Mouse (Mus musculus): ENCODE results near the gene Olfr1370. TPM values are rescaled to one million over a fixed set of nuclear protein-coding genes. Genes with fewer than 3 reads are reported as not detected.

The Olfr1370 gene
- total and polyA plus RNA-seq, 3 experiments, result not detected

- TF ChIP-seq CTCF (IDR thresholded peaks at IDR 0.05) (no peak), POLR2A (IDR thresholded peaks at IDR 0.05; ENCODE audit: insufficient read depth, low read depth, low read length) (no peak), EP300 (IDR thresholded peaks at IDR 0.05; ENCODE audit: insufficient read depth, low read depth, low read length) (no peak)
- no peak overlapping the region for H3K4me3 ChIP-seq
- no peak overlapping the region for H3K9ac ChIP-seq (ENCODE audit: low read depth, low read length)
- H3K27ac ChIP-seq, result no peak overlapping the region
- H3K4me1 ChIP-seq (ENCODE audit: control insufficient read depth, insufficient read depth, low read length), result no peaks in the 10 kb centered on the region
- no peak for DNase-seq
- intact Hi-C loops (cut with DNase I), result no loop called here
- H3K79me2 ChIP-seq (replicated peaks; ENCODE audit: control insufficient read depth, insufficient read depth, low read length), result no peaks in the 10 kb centered on the region
- H3K27me3 ChIP-seq (ENCODE audit: control insufficient read depth, insufficient read depth, low read length), result no peaks in the 10 kb centered on the region
- WGBS, result 71% methylated on average over 2 of the region's 2 CpGs
- no peaks in the 10 kb centered on the region for H3K36me3 ChIP-seq (ENCODE audit: control insufficient read depth, insufficient read depth, low read length)
Measured at GRCm38 (mm10) chr13:21066021-21066420, 8.7 kb downstream of the Olfr1370 start.

GRCm38 (mm10) chr13:21050118-21050517 lies 24.6 kb downstream of the Olfr1370 start:
- H3K36me3 ChIP-seq (ENCODE audit: control insufficient read depth, insufficient read depth, low read length), result no peaks in the 10 kb centered on the region
- no peak for DNase-seq
- H3K9ac ChIP-seq (ENCODE audit: low read depth, low read length), result no peak overlapping the region
- peak; percentile 49 for TF ChIP-seq CTCF (IDR thresholded peaks at IDR 0.05)
- TF ChIP-seq EP300 (IDR thresholded peaks at IDR 0.05; ENCODE audit: insufficient read depth, low read depth, low read length), result no peak
- TF ChIP-seq POLR2A (IDR thresholded peaks at IDR 0.05; ENCODE audit: insufficient read depth, low read depth, low read length), result no peak
- 58% methylated on average over 1 of the region's 1 CpGs for WGBS
- H3K4me1 ChIP-seq (ENCODE audit: control insufficient read depth, insufficient read depth, low read length), result no peaks in the 10 kb centered on the region
- H3K27me3 ChIP-seq (ENCODE audit: control insufficient read depth, insufficient read depth, low read length), result no peaks in the 10 kb centered on the region
- no peak overlapping the region for H3K27ac ChIP-seq
- intact Hi-C loops (cut with DNase I), result loop anchor here (5.0 kb wide), 1 partner anchor 108 kb away; no protein-coding TSS in a partner anchor
- no peaks in the 10 kb centered on the region for H3K79me2 ChIP-seq (replicated peaks; ENCODE audit: control insufficient read depth, insufficient read depth, low read length)
- H3K4me3 ChIP-seq, result no peak overlapping the region

DNA sequence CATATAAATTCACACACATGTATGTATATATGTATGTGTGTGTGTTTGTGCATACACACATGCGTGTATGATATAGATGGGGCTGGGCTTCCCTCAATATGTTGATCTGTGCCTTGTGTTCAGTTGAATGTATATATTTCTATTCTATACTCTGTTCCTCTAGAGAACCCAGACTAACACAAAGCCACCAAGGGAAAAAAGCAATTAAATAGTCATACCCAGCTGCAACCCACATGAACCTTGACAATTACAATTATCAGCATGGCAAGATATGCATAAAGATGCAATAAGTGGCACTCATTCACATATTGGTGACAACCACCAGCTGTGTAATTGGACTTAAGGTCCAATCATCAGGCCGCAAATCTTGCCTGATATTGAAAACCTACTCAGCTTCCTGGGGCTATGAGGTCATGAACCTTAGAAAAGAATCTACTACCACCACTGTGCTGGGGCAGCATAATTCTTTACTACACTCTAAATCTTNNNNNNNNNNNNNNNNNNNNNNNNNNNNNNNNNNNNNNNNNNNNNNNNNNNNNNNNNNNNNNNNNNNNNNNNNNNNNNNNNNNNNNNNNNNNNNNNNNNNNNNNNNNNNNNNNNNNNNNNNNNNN lies 34.1 kb downstream of the Olfr1370 start:
- WGBS, result 88% methylated on average over 2 of the region's 2 CpGs
- Histone ChIP-seq H3K9ac (ENCODE audit: low read depth, low read length) (no peak overlapping the region), H3K27me3 (ENCODE audit: control insufficient read depth, insufficient read depth, low read length) (no peaks in the 10 kb centered on the region), H3K4me3 (no peak overlapping the region), H3K36me3 (ENCODE audit: control insufficient read depth, insufficient read depth, low read length) (no peaks in the 10 kb centered on the region), H3K79me2 (replicated peaks; ENCODE audit: control insufficient read depth, insufficient read depth, low read length) (no peaks in the 10 kb centered on the region), H3K27ac (no peak overlapping the region), H3K4me1 (ENCODE audit: control insufficient read depth, insufficient read depth, low read length) (no peaks in the 10 kb centered on the region)
- no peak for TF ChIP-seq POLR2A (IDR thresholded peaks at IDR 0.05; ENCODE audit: insufficient read depth, low read depth, low read length)
- DNase-seq, result no peak
- intact Hi-C loops (cut with DNase I), result no loop called here

GRCm38 (mm10) chr13:21035981-21036380 lies 38.8 kb downstream of the Olfr1370 start:
- intact Hi-C loops (cut with DNase I), result loop anchor here (2.0 to 5.0 kb wide), 3 partner anchors 95 to 737 kb away; no protein-coding TSS in a partner anchor
- no peak for DNase-seq
- Histone ChIP-seq H3K4me1 (ENCODE audit: control insufficient read depth, insufficient read depth, low read length) (no peaks in the 10 kb centered on the region), H3K79me2 (replicated peaks; ENCODE audit: control insufficient read depth, insufficient read depth, low read length) (no peaks in the 10 kb centered on the region), H3K27me3 (ENCODE audit: control insufficient read depth, insufficient read depth, low read length) (no peaks in the 10 kb centered on the region), H3K36me3 (ENCODE audit: control insufficient read depth, insufficient read depth, low read length) (no peaks in the 10 kb centered on the region), H3K4me3 (no peak overlapping the region), H3K27ac (no peak overlapping the region), H3K9ac (ENCODE audit: low read depth, low read length) (no peak overlapping the region)
- TF ChIP-seq CTCF (IDR thresholded peaks at IDR 0.05) (no peak), EP300 (IDR thresholded peaks at IDR 0.05; ENCODE audit: insufficient read depth, low read depth, low read length) (no peak), POLR2A (IDR thresholded peaks at IDR 0.05; ENCODE audit: insufficient read depth, low read depth, low read length) (no peak)

DNA sequence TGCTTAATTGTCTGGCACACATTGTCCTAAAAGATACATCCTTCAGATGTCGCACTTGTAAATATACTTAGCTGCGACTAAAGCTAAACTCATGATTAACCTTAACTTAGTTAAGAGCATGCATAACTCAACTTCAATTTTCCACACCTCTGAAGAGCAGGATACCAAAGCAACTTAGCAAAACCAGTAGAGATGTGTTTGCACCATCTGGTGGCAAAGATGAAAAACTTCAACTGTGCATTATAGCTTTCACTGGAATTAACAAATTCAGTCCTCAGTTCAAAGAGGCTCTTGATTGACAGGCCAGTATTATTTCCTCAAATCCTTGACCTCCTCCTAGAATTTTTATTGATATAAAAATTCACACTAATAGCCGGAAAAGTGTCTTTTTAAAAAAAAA lies 39.7 kb downstream of the Olfr1370 start:
- intact Hi-C loops (cut with DNase I), result loop anchor here (2.0 to 5.0 kb wide), 3 partner anchors 94 to 736 kb away; no protein-coding TSS in a partner anchor
- WGBS, result 69% methylated on average over 3 of the region's 3 CpGs
- Histone ChIP-seq H3K27me3 (ENCODE audit: control insufficient read depth, insufficient read depth, low read length) (no peaks in the 10 kb centered on the region), H3K27ac (no peak overlapping the region), H3K36me3 (ENCODE audit: control insufficient read depth, insufficient read depth, low read length) (no peaks in the 10 kb centered on the region), H3K79me2 (replicated peaks; ENCODE audit: control insufficient read depth, insufficient read depth, low read length) (no peaks in the 10 kb centered on the region), H3K4me3 (no peak overlapping the region), H3K4me1 (ENCODE audit: control insufficient read depth, insufficient read depth, low read length) (no peaks in the 10 kb centered on the region), H3K9ac (ENCODE audit: low read depth, low read length) (no peak overlapping the region)
- TF ChIP-seq CTCF (IDR thresholded peaks at IDR 0.05) (peak; percentile 63), POLR2A (IDR thresholded peaks at IDR 0.05; ENCODE audit: insufficient read depth, low read depth, low read length) (no peak)
- DNase-seq, result no peak

GRCm38 (mm10) chr13:21033176-21033575 lies 41.6 kb downstream of the Olfr1370 start:
- Histone ChIP-seq H3K9ac (ENCODE audit: low read depth, low read length) (no peak overlapping the region), H3K79me2 (replicated peaks; ENCODE audit: control insufficient read depth, insufficient read depth, low read length) (no peaks in the 10 kb centered on the region), H3K27ac (no peak overlapping the region), H3K4me3 (no peak overlapping the region), H3K4me1 (ENCODE audit: control insufficient read depth, insufficient read depth, low read length) (no peaks in the 10 kb centered on the region), H3K36me3 (ENCODE audit: control insufficient read depth, insufficient read depth, low read length) (no peaks in the 10 kb centered on the region), H3K27me3 (ENCODE audit: control insufficient read depth, insufficient read depth, low read length) (no peaks in the 10 kb centered on the region)
- TF ChIP-seq CTCF (IDR thresholded peaks at IDR 0.05) (no peak), POLR2A (IDR thresholded peaks at IDR 0.05; ENCODE audit: insufficient read depth, low read depth, low read length) (no peak), EP300 (IDR thresholded peaks at IDR 0.05; ENCODE audit: insufficient read depth, low read depth, low read length) (no peak)
- 68% methylated on average over 3 of the region's 3 CpGs for WGBS
- no peak for DNase-seq
- intact Hi-C loops (cut with DNase I), result no loop called here
